Mouse (Mus musculus): ENCODE data around the gene Pofut1. TPM values are rescaled to one million over a fixed set of nuclear protein-coding genes. Genes with fewer than 3 reads are reported as not detected.

Gene Pofut1
- total and polyA plus RNA-seq, 3 experiments = 12.1 to 13.3 (median 12.6) TPM

DNA sequence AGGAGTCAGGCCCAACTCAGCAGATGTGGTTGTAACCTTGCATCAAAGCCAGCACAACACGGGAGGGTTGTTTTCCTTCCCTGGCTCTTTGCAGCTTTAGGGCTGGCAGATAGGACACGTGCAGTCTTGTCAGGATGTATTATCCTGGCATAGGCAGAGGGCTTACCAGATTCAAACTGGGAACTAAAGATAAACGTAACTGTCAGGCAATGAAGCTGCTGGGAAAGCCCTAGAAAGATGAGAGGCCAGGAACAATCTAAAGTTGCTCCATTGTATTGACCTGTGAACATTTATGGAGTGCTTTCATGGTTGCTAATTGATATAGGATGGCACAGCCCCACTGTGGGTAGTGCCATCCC is 15.8 kb upstream of the Pofut1 start:
- Histone ChIP-seq H3K79me2 (replicated peaks; ENCODE audit: control insufficient read depth, insufficient read depth, low read length) (no peaks in the 10 kb centered on the region), H3K27ac (no peak overlapping the region; the same call in 1 of the 2 replicates), H3K27me3 (ENCODE audit: control insufficient read depth, insufficient read depth, low read length) (no peaks in the 10 kb centered on the region), H3K36me3 (ENCODE audit: control insufficient read depth, insufficient read depth, low read length) (no peaks in the 10 kb centered on the region), H3K4me1 (ENCODE audit: control insufficient read depth, insufficient read depth, low read length) (peaks cover 5% of the 10 kb centered on the region; the same call in 1 of the 2 replicates), H3K4me3 (peak overlapping the region; percentile 54), H3K9ac (ENCODE audit: low read depth, low read length) (peak overlapping the region; percentile 90; the same call in 1 of the 2 replicates)
- WGBS = 16% methylated on average over 3 of the region's 3 CpGs
- intact Hi-C loops (cut with DNase I) = no loop called here
- no peak for TF ChIP-seq POLR2A (IDR thresholded peaks at IDR 0.05; ENCODE audit: insufficient read depth, low read depth, low read length)
- no peak for TF ChIP-seq EP300 (IDR thresholded peaks at IDR 0.05; ENCODE audit: insufficient read depth, low read depth, low read length)
- no peak for TF ChIP-seq CTCF (IDR thresholded peaks at IDR 0.05)
- DNase-seq = no peak

DNA sequence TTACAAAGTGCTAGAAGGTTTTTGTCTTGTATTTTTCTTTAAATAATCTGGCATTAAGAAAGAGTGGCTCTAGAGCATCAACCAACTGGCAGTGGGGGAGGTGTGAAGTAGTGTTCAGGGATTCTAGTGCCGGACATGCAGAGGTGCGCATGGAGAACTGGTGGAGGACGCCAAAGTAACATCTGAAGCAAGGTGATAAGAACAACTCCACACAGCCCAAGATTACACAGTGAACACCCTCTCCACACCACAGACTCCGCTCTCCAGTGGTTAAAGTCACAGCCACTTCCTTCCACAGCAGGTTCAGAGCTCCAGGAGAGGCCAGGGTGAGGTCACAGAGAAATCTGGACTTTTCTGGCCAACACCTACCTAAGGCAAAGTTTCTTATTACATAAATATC is 13.4 kb upstream of the Pofut1 start:
- intact Hi-C loops (cut with DNase I) = no loop called here
- TF ChIP-seq EP300 (IDR thresholded peaks at IDR 0.05; ENCODE audit: insufficient read depth, low read depth, low read length) = no peak
- no peak for TF ChIP-seq CTCF (IDR thresholded peaks at IDR 0.05)
- no peak for TF ChIP-seq POLR2A (IDR thresholded peaks at IDR 0.05; ENCODE audit: insufficient read depth, low read depth, low read length)
- no peak overlapping the region; the same call in 1 of the 2 replicates for H3K27ac ChIP-seq
- H3K79me2 ChIP-seq (replicated peaks; ENCODE audit: control insufficient read depth, insufficient read depth, low read length) = no peaks in the 10 kb centered on the region
- H3K9ac ChIP-seq (ENCODE audit: low read depth, low read length) = no peak overlapping the region
- no peak for DNase-seq
- H3K4me3 ChIP-seq = no peak overlapping the region
- WGBS = 75% methylated on average over 4 of the region's 4 CpGs
- peaks cover 7% of the 10 kb centered on the region; the same call in 1 of the 2 replicates for H3K4me1 ChIP-seq (ENCODE audit: control insufficient read depth, insufficient read depth, low read length)
- no peaks in the 10 kb centered on the region for H3K27me3 ChIP-seq (ENCODE audit: control insufficient read depth, insufficient read depth, low read length)
- H3K36me3 ChIP-seq (ENCODE audit: control insufficient read depth, insufficient read depth, low read length) = peaks cover 2% of the 10 kb centered on the region; the same call in 1 of the 2 replicates

DNA sequence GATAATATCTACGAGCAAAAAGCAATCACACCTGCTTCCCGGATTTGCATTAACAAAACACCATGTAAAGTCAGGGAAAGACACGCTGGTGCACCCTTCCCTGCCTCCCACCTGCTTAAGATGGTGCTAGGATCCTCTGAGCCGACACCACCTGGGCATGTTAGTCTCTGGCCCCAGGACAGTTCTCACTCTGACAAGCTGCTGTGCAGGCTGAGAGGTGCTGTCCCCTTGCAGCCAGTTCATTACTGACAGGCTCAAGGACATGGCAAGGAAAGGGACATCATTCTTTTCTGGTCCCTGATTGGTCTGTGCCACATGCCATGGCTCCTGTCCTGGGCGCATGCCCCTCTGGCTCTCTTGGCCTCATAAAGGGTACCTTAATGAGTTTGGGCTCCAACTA is 12.8 kb upstream of the Pofut1 start:
- Histone ChIP-seq H3K27ac (peak overlapping the region; percentile 7; the same call in 1 of the 2 replicates), H3K9ac (ENCODE audit: low read depth, low read length) (no peak overlapping the region; the same call in 1 of the 2 replicates), H3K27me3 (ENCODE audit: control insufficient read depth, insufficient read depth, low read length) (no peaks in the 10 kb centered on the region), H3K36me3 (ENCODE audit: control insufficient read depth, insufficient read depth, low read length) (peaks cover 2% of the 10 kb centered on the region; the same call in 1 of the 2 replicates), H3K4me3 (no peak overlapping the region), H3K4me1 (ENCODE audit: control insufficient read depth, insufficient read depth, low read length) (peaks cover 7% of the 10 kb centered on the region; the same call in 1 of the 2 replicates), H3K79me2 (replicated peaks; ENCODE audit: control insufficient read depth, insufficient read depth, low read length) (no peaks in the 10 kb centered on the region)
- WGBS = 66% methylated on average over 5 of the region's 5 CpGs
- DNase-seq = peak in 1 of 2 experiments; percentile 27
- TF ChIP-seq EP300 (IDR thresholded peaks at IDR 0.05; ENCODE audit: insufficient read depth, low read depth, low read length) (0 out of 2 replicates have a peak, but pooled peaks have one; percentile 8), CTCF (IDR thresholded peaks at IDR 0.05) (no peak), POLR2A (IDR thresholded peaks at IDR 0.05; ENCODE audit: insufficient read depth, low read depth, low read length) (no peak)
- intact Hi-C loops (cut with DNase I) = no loop called here

DNA sequence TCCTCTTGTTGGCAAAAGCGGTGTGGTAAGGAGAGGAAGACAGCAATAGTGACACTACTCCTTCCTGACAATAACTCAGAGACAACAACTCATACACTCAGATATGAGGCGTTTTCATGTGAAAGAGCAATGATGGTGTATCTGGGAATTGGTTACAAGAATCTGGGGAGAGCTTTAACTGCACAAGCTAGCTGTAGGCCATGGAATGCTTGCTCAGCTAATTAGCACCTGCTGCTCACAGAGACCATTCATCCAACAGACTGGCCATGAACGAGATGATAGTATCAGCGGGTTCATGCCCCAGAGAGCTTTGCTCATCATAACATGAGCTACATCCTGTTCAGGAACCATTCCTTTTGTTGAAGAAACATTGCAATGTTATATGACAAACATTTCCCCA is 4.1 kb upstream of the Pofut1 start:
- 65% methylated on average over 4 of the region's 4 CpGs for WGBS
- Histone ChIP-seq H3K4me3 (no peak overlapping the region), H3K79me2 (replicated peaks; ENCODE audit: control insufficient read depth, insufficient read depth, low read length) (peaks cover 5% of the 10 kb centered on the region; the same call in 1 of the 2 replicates), H3K27ac (no peak overlapping the region), H3K36me3 (ENCODE audit: control insufficient read depth, insufficient read depth, low read length) (peaks cover 16% of the 10 kb centered on the region), H3K9ac (ENCODE audit: low read depth, low read length) (peak overlapping the region; percentile 15; the same call in 1 of the 2 replicates), H3K4me1 (ENCODE audit: control insufficient read depth, insufficient read depth, low read length) (peaks cover 5% of the 10 kb centered on the region), H3K27me3 (ENCODE audit: control insufficient read depth, insufficient read depth, low read length) (no peaks in the 10 kb centered on the region)
- TF ChIP-seq EP300 (IDR thresholded peaks at IDR 0.05; ENCODE audit: insufficient read depth, low read depth, low read length) = no peak
- TF ChIP-seq CTCF (IDR thresholded peaks at IDR 0.05) = no peak
- TF ChIP-seq POLR2A (IDR thresholded peaks at IDR 0.05; ENCODE audit: insufficient read depth, low read depth, low read length) = no peak
- DNase-seq = no peak
- intact Hi-C loops (cut with DNase I) = no loop called here

DNA sequence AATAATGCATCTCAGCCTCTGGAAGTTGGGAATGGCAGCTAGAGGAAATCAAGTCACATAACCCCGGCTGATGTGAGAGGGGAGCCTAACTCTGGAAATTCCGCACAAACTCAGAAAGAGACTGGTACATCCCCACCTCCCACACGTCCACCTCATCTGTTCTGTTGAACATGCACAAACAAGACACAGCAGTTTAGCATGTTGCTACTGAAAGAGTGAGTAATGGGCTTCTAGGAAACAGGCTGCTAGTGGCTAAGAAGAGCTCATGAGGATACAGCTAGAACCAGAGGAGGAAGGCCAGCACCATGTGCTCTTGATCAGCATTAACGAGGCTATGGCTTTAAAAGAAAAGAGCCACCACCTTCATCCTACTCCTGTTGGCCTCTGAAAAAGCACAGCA is 3.4 kb upstream of the Pofut1 start:
- intact Hi-C loops (cut with DNase I) = no loop called here
- 64% methylated on average over 4 of the region's 4 CpGs for WGBS
- Histone ChIP-seq H3K27me3 (ENCODE audit: control insufficient read depth, insufficient read depth, low read length) (no peaks in the 10 kb centered on the region), H3K27ac (no peak overlapping the region), H3K4me3 (no peak overlapping the region), H3K9ac (ENCODE audit: low read depth, low read length) (no peak overlapping the region), H3K36me3 (ENCODE audit: control insufficient read depth, insufficient read depth, low read length) (peaks cover 16% of the 10 kb centered on the region), H3K4me1 (ENCODE audit: control insufficient read depth, insufficient read depth, low read length) (peaks cover 5% of the 10 kb centered on the region), H3K79me2 (replicated peaks; ENCODE audit: control insufficient read depth, insufficient read depth, low read length) (peaks cover 5% of the 10 kb centered on the region; the same call in 1 of the 2 replicates)
- no peak for DNase-seq
- TF ChIP-seq CTCF (IDR thresholded peaks at IDR 0.05) = no peak
- TF ChIP-seq POLR2A (IDR thresholded peaks at IDR 0.05; ENCODE audit: insufficient read depth, low read depth, low read length) = no peak
- no peak for TF ChIP-seq EP300 (IDR thresholded peaks at IDR 0.05; ENCODE audit: insufficient read depth, low read depth, low read length)

DNA sequence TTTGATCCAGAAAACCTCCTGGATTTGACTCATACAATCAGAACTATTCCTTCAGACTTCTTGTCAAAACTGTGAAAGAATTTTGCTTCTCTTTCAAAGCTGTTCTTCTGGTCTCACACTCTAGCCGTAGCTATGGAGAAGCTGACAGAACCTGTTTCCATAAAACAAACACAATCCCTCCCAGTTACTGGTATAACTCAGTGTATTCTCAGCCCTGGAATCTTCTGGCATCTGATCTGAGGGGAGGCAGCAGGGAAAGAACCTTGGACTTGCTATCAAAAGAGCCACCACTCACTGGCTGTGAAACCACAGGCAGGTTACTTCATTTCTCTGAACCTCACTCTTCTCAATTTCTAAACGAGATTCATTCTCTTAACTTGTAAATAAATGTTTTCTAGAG is 2.9 kb upstream of the Pofut1 start:
- Histone ChIP-seq H3K27ac (no peak overlapping the region; the same call in 1 of the 2 replicates), H3K9ac (ENCODE audit: low read depth, low read length) (no peak overlapping the region)

More for the DNA sequence above, 2.9 kb upstream of the Pofut1 start:
- Histone ChIP-seq H3K27me3 (ENCODE audit: control insufficient read depth, insufficient read depth, low read length) (no peaks in the 10 kb centered on the region), H3K79me2 (replicated peaks; ENCODE audit: control insufficient read depth, insufficient read depth, low read length) (peaks cover 5% of the 10 kb centered on the region; the same call in 1 of the 2 replicates), H3K4me1 (ENCODE audit: control insufficient read depth, insufficient read depth, low read length) (peaks cover 5% of the 10 kb centered on the region), H3K4me3 (no peak overlapping the region), H3K36me3 (ENCODE audit: control insufficient read depth, insufficient read depth, low read length) (peaks cover 16% of the 10 kb centered on the region)
- intact Hi-C loops (cut with DNase I) = no loop called here
- TF ChIP-seq POLR2A (IDR thresholded peaks at IDR 0.05; ENCODE audit: insufficient read depth, low read depth, low read length) = no peak
- no peak for TF ChIP-seq CTCF (IDR thresholded peaks at IDR 0.05)
- no peak for TF ChIP-seq EP300 (IDR thresholded peaks at IDR 0.05; ENCODE audit: insufficient read depth, low read depth, low read length)
- no peak for DNase-seq
- 52% methylated on average over 2 of the region's 2 CpGs for WGBS
